Mouse (Mus musculus) embryonic facial prominence, embryonic 13.5 days (tissue): ENCODE measurements around the gene Rcl1. TPM values are rescaled to one million over a fixed set of nuclear protein-coding genes. Genes with fewer than 3 reads are reported as not detected.

Experiments used
- ATAC-seq: fragments of 200-750 bp; cut with Nextera tagmentation; 2 replicates; pipeline ENCODE4 v1.8.0; 2017; ENCODE audit warnings: low read depth; ENCODE audit not compliant: insufficient number of reproducible peaks, insufficient read depth, low FRiP score, low TSS enrichment
- H3K27ac ChIP-seq: fragments of 300-500 bp; sonication (generic); 2 replicates; pipeline ENCODE4 v1.5.1; 2015; ENCODE audit warnings: moderate library complexity, mild to moderate bottlenecking, inconsistent platforms
- H3K27me3 ChIP-seq: fragments of 300-500 bp; sonication (generic); 2 replicates; pipeline ENCODE4 v1.6.1; 2015; ENCODE audit warnings: mild to moderate bottlenecking, inconsistent platforms
- H3K36me3 ChIP-seq: fragments of 300-500 bp; sonication (generic); 2 replicates; pipeline ENCODE4 v1.6.1; 2015; ENCODE audit warnings: mild to moderate bottlenecking, inconsistent platforms
- H3K4me1 ChIP-seq: fragments of 300-500 bp; sonication (generic); 2 replicates; pipeline ENCODE4 v1.6.1; 2015; ENCODE audit warnings: inconsistent platforms
- H3K4me2 ChIP-seq: fragments of 300-500 bp; sonication (generic); 2 replicates; pipeline ENCODE4 v1.6.1; 2015; ENCODE audit warnings: moderate library complexity, mild to moderate bottlenecking, inconsistent platforms
- H3K4me3 ChIP-seq: fragments of 300-500 bp; sonication (generic); 2 replicates; pipeline ENCODE4 v1.5.1; 2015; ENCODE audit warnings: mild to moderate bottlenecking, inconsistent platforms
- H3K9ac ChIP-seq: fragments of 300-500 bp; sonication (generic); 2 replicates; pipeline ENCODE4 v1.6.1; 2015; ENCODE audit warnings: mild to moderate bottlenecking, inconsistent platforms
- H3K9me3 ChIP-seq: fragments of 300-500 bp; sonication (generic); 2 replicates; pipeline ENCODE4 v1.6.1; 2016; ENCODE audit warnings: inconsistent platforms
- WGBS: fragments of 180-500 bp; shearing (Covaris S2); methylation state at CpG from one replicate; pipeline ENCODE4 v1.1.7; 2015; ENCODE audit warnings: mixed read lengths; 5-methylcytosine and 5-hydroxymethylcytosine counted together
- polyA plus RNA-seq: library from polyadenylated mRNA; unstranded; fragments of >200 nt; fragmentation: Nextera tagmentation; extraction: Ambion mirVana; gene quantifications from 2 replicates; pipeline ENCODE4 v1.2.1, GENCODE M21; 2015

The Rcl1 gene
- polyA plus RNA-seq, 1 experiment from 2014 or later: 67.0 TPM

GRCm38 (mm10) chr19:29155552-29155951 lies 54.4 kb downstream of the Rcl1 start:
- WGBS: 76% methylated on average over 3 of the region's 3 CpGs
- Histone ChIP-seq H3K9ac (no peak overlapping the region), H3K4me1 (no peaks in the 10 kb centered on the region)

GRCm38 (mm10) chr19:29156417-29156816 lies 55.2 kb downstream of the Rcl1 start:
- 60% methylated on average over 3 of the region's 3 CpGs for WGBS
- no peak overlapping the region for H3K4me3 ChIP-seq
- no peaks in the 10 kb centered on the region for H3K36me3 ChIP-seq
- no peak overlapping the region for H3K27ac ChIP-seq
- H3K4me2 ChIP-seq: no peak overlapping the region
- no peak for ATAC-seq
- H3K9ac ChIP-seq: no peak overlapping the region
- no peaks in the 10 kb centered on the region for H3K27me3 ChIP-seq
- H3K9me3 ChIP-seq: no peaks in the 10 kb centered on the region
- H3K4me1 ChIP-seq: no peaks in the 10 kb centered on the region

More at GRCm38 (mm10) chr19:29155552-29155951, 54.4 kb downstream of the Rcl1 start:
- H3K9me3 ChIP-seq: no peaks in the 10 kb centered on the region
- ATAC-seq: no peak
- H3K27ac ChIP-seq: no peak overlapping the region
- H3K4me3 ChIP-seq: no peak overlapping the region
- H3K36me3 ChIP-seq: no peaks in the 10 kb centered on the region
- no peak overlapping the region for H3K4me2 ChIP-seq
- no peaks in the 10 kb centered on the region for H3K27me3 ChIP-seq

GRCm38 (mm10) chr19:29157678-29158466 lies 56.7 kb downstream of the Rcl1 start:
- ATAC-seq: no peak
- H3K9ac ChIP-seq: no peak overlapping the region
- WGBS: 91% methylated on average over 5 of the region's 5 CpGs

GRCm38 (mm10) chr19:29158486-29158885 lies 57.3 kb downstream of the Rcl1 start:
- Histone ChIP-seq H3K36me3 (no peaks in the 10 kb centered on the region), H3K4me2 (no peak overlapping the region), H3K27ac (no peak overlapping the region), H3K4me1 (no peaks in the 10 kb centered on the region), H3K9ac (no peak overlapping the region), H3K27me3 (no peaks in the 10 kb centered on the region), H3K9me3 (no peaks in the 10 kb centered on the region), H3K4me3 (no peak overlapping the region)
- WGBS: 84% methylated on average over 3 of the region's 3 CpGs
- ATAC-seq: no peak

More at GRCm38 (mm10) chr19:29157678-29158466, 56.7 kb downstream of the Rcl1 start:
- no peaks in the 10 kb centered on the region for H3K9me3 ChIP-seq
- H3K4me2 ChIP-seq: no peak overlapping the region
- no peak overlapping the region for H3K27ac ChIP-seq
- no peak overlapping the region for H3K4me3 ChIP-seq
- H3K4me1 ChIP-seq: no peaks in the 10 kb centered on the region
- H3K27me3 ChIP-seq: no peaks in the 10 kb centered on the region
- no peaks in the 10 kb centered on the region for H3K36me3 ChIP-seq

GRCm38 (mm10) chr19:29163817-29164527 lies 62.8 kb downstream of the Rcl1 start:
- Histone ChIP-seq H3K27me3 (no peaks in the 10 kb centered on the region), H3K27ac (no peak overlapping the region), H3K36me3 (no peaks in the 10 kb centered on the region), H3K9me3 (no peaks in the 10 kb centered on the region), H3K4me2 (no peak overlapping the region), H3K4me3 (no peak overlapping the region), H3K4me1 (no peaks in the 10 kb centered on the region), H3K9ac (no peak overlapping the region)
- 88% methylated on average over 4 of the region's 4 CpGs for WGBS
- no peak for ATAC-seq

GRCm38 (mm10) chr19:29164528-29165166 lies 63.5 kb downstream of the Rcl1 start:
- Histone ChIP-seq H3K9ac (no peak overlapping the region), H3K4me2 (no peak overlapping the region), H3K4me3 (no peak overlapping the region), H3K36me3 (no peaks in the 10 kb centered on the region), H3K27ac (no peak overlapping the region), H3K27me3 (no peaks in the 10 kb centered on the region), H3K9me3 (no peaks in the 10 kb centered on the region), H3K4me1 (no peaks in the 10 kb centered on the region)
- WGBS: 79% methylated on average over 7 of the region's 7 CpGs
- ATAC-seq: no peak

- WGBS: 81% methylated on average over 6 of the region's 6 CpGs
- no peak for ATAC-seq
- Histone ChIP-seq H3K9ac (no peak overlapping the region), H3K36me3 (no peaks in the 10 kb centered on the region), H3K27ac (no peak overlapping the region), H3K4me2 (no peak overlapping the region), H3K27me3 (no peaks in the 10 kb centered on the region), H3K4me1 (no peaks in the 10 kb centered on the region), H3K4me3 (no peak overlapping the region), H3K9me3 (no peaks in the 10 kb centered on the region)
Measured at GRCm38 (mm10) chr19:29167938-29168337, 66.8 kb downstream of the Rcl1 start.

GRCm38 (mm10) chr19:29180336-29180735 lies 79.2 kb downstream of the Rcl1 start:
- H3K9me3 ChIP-seq: no peaks in the 10 kb centered on the region
- 78% methylated on average over 4 of the region's 4 CpGs for WGBS
- no peak overlapping the region for H3K4me2 ChIP-seq
- H3K27me3 ChIP-seq: no peaks in the 10 kb centered on the region
- no peaks in the 10 kb centered on the region for H3K36me3 ChIP-seq
- H3K9ac ChIP-seq: no peak overlapping the region
- H3K27ac ChIP-seq: no peak overlapping the region
- H3K4me3 ChIP-seq: no peak overlapping the region
- 0 out of 2 replicates have a peak, but pooled peaks cover 5% of the 10 kb centered on the region for H3K4me1 ChIP-seq
- no peak for ATAC-seq

GRCm38 (mm10) chr19:29182166-29182565 lies 81.0 kb downstream of the Rcl1 start:
- H3K27ac ChIP-seq: no peak overlapping the region
- WGBS: 51% methylated on average over 5 of the region's 5 CpGs
- H3K27me3 ChIP-seq: no peaks in the 10 kb centered on the region
- no peak overlapping the region for H3K4me2 ChIP-seq
- no peak for ATAC-seq
- H3K4me1 ChIP-seq: 0 out of 2 replicates have a peak, but pooled peaks cover 5% of the 10 kb centered on the region
- H3K36me3 ChIP-seq: no peaks in the 10 kb centered on the region
- no peak overlapping the region for H3K4me3 ChIP-seq
- no peaks in the 10 kb centered on the region for H3K9me3 ChIP-seq
- H3K9ac ChIP-seq: no peak overlapping the region

GRCm38 (mm10) chr19:29185122-29185521 lies 83.9 kb downstream of the Rcl1 start:
- Histone ChIP-seq H3K4me1 (0 out of 2 replicates have a peak, but pooled peaks cover 5% of the 10 kb centered on the region), H3K9ac (no peak overlapping the region), H3K4me2 (no peak overlapping the region), H3K9me3 (no peaks in the 10 kb centered on the region), H3K27ac (no peak overlapping the region), H3K4me3 (no peak overlapping the region), H3K36me3 (no peaks in the 10 kb centered on the region), H3K27me3 (no peaks in the 10 kb centered on the region)
- ATAC-seq: no peak
- 59% methylated on average over 7 of the region's 7 CpGs for WGBS

GRCm38 (mm10) chr19:29185552-29186232 lies 84.5 kb downstream of the Rcl1 start:
- Histone ChIP-seq H3K4me2 (no peak overlapping the region), H3K4me3 (no peak overlapping the region), H3K27me3 (no peaks in the 10 kb centered on the region), H3K9ac (no peak overlapping the region), H3K4me1 (0 out of 2 replicates have a peak, but pooled peaks cover 5% of the 10 kb centered on the region), H3K27ac (no peak overlapping the region), H3K36me3 (no peaks in the 10 kb centered on the region), H3K9me3 (no peaks in the 10 kb centered on the region)
- 57% methylated on average over 9 of the region's 9 CpGs for WGBS
- ATAC-seq: no peak
